9 mouse cellular contexts compared by ENCODE assay signal in the genomic region with DNA sequence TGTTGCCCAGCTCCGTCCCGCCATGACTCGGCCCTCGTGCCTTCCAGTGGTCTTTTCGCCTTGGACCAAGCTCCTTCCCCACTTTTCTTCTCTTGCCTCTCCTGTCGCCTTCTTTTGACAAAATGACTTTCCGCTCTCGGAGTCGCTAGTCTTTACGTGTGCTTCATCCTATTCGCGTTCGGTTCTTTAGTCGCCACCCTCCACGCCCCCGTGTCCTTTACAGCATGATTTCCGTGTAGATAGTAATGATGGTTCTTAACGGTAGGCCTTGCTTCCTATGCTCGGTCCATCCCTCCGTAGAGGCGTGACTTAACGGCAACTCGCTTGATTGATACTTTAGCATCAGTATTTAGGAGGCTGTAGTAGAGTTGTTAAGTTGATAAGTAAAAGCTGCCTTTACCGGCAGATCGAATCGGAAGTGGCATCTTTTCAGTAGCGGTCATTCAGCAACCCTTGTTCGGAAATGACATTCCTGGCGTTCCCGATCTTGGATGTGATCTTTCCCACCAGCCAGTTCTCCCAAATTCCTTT. TPM values are rescaled to one million over a fixed set of nuclear protein-coding genes. Genes with fewer than 3 reads are reported as not detected.
DNase-seq lines count a peak whose midpoint lies in the region; ATAC-seq lines count a peak whose summit lies in the region.
"Had no signal": no experiment of that assay in that cellular context is flagged by ENCODE, and none has a peak within 500 bp of the region (broad histone marks: within the 10 kb centered on the region; RNA-seq: fewer than 3 reads in every experiment).

No protein-coding gene starts in this region.

- peak overlapping the region; percentile 89 for H3K4me3 ChIP-seq in forebrain, embryonic 15.5 days
- H3K4me3 ChIP-seq in limb, embryonic 10.5 days: peak overlapping the region; percentile 86

- no peaks in the 10 kb centered on the region for H3K27me3 ChIP-seq in forebrain, embryonic 15.5 days
- no peaks in the 10 kb centered on the region for H3K27me3 ChIP-seq in limb, embryonic 10.5 days (ENCODE audit: low read depth, poor library complexity, severe bottlenecking)

- WGBS in forebrain, embryonic 15.5 days: under 1% methylated on average over 30 of the region's 30 CpGs
- under 1% methylated on average over 30 of the region's 30 CpGs for WGBS in limb, embryonic 10.5 days

- peak overlapping the region; percentile 91 for H3K9ac ChIP-seq in forebrain, embryonic 15.5 days (replicated peaks)

- no peaks in the 10 kb centered on the region for H3K9me3 ChIP-seq in forebrain, embryonic 15.5 days
- H3K9me3 ChIP-seq in limb, embryonic 10.5 days (replicated peaks): no peaks in the 10 kb centered on the region

- peak; percentile 6 for DNase-seq in adrenal gland, postnatal 25 days
- DNase-seq in adrenal gland, adult (ENCODE audit: inconsistent age in 2 of 2, low spot score in 1 of 2): no peak
- DNase-seq in retina, embryonic 14.5 days (ENCODE audit: low spot score): peak; percentile 22
- DNase-seq in retina, postnatal 1 day: no peak
- DNase-seq in limb, embryonic 10.5 days (ENCODE audit: low spot score): no peak
- DNase-seq in adrenal gland, postnatal 10 days: no peak

- H3K36me3 ChIP-seq in forebrain, embryonic 15.5 days: peaks cover 32% of the 10 kb centered on the region
- H3K36me3 ChIP-seq in limb, embryonic 10.5 days: peaks cover 48% of the 10 kb centered on the region

- H3K4me1 ChIP-seq in forebrain, embryonic 15.5 days: peaks cover 27% of the 10 kb centered on the region
- peaks cover 15% of the 10 kb centered on the region for H3K4me1 ChIP-seq in limb, embryonic 10.5 days

- H3K27ac ChIP-seq in forebrain, embryonic 15.5 days (replicated peaks): peak overlapping the region; percentile 97
- H3K27ac ChIP-seq in limb, embryonic 10.5 days: peak overlapping the region; percentile 95

- peak overlapping the region; percentile 64 for H3K4me2 ChIP-seq in forebrain, embryonic 15.5 days (replicated peaks)

- ATAC-seq in forebrain, embryonic 15.5 days (replicated peaks): 0 out of 2 replicates have a peak, but pooled peaks have one; percentile 3
- ATAC-seq in monocyte, adult 5-6 weeks (replicated peaks; ENCODE audit: insufficient number of reproducible peaks, low FRiP score, low TSS enrichment, poor library complexity, severe bottlenecking): peak; percentile 10; the same call in 1 of the 2 replicates

RNA-seq across cellular contexts. Expression of gene Cct3, which starts 0.5 kb away (rescaled TPM):
- 277 and 284 TPM in 2 replicates for total RNA-seq in adrenal gland, postnatal 25 days (2021)
- 523 and 531 TPM in 2 replicates for polyA plus RNA-seq in forebrain, embryonic 15.5 days (2015; fragmentation: Nextera tagmentation; extraction: Ambion mirVana)
- 834 and 987 TPM in 2 replicates for polyA plus RNA-seq in limb, embryonic 10.5 days (2016; fragmentation: Nextera tagmentation; extraction: Ambion mirVana)
- 95.0 to 123 TPM (median 105 TPM) in 3 replicates for total RNA-seq in monocyte, adult 5-6 weeks (2017)
- total RNA-seq in adrenal gland, postnatal 10 days (2021): 100 to 1,000 TPM; 249 to 260 TPM

RNA-seq across cellular contexts. Expression of gene Tsacc, which starts 0.6 kb away (rescaled TPM):
- total RNA-seq in adrenal gland, postnatal 25 days (2021): 8.9 and 11.3 TPM in 2 replicates
- 9.2 and 9.6 TPM in 2 replicates for polyA plus RNA-seq in forebrain, embryonic 15.5 days (2015; fragmentation: Nextera tagmentation; extraction: Ambion mirVana)
- 14.0 and 15.4 TPM in 2 replicates for polyA plus RNA-seq in limb, embryonic 10.5 days (2016; fragmentation: Nextera tagmentation; extraction: Ambion mirVana)
- 5.1 TPM in 1 of 3 replicates, not detected in the others for total RNA-seq in monocyte, adult 5-6 weeks (2017)
- total RNA-seq in adrenal gland, postnatal 10 days (2021): 1 to 10 TPM; 7.9 to 8.3 TPM

RNA-seq across cellular contexts. Expression of gene Gm38392, which starts 10.4 kb away (rescaled TPM):
- total RNA-seq in adrenal gland, postnatal 25 days (2021): 1.6 and 2.5 TPM in 2 replicates
- 0.23 TPM in 1 of 2 replicates, not detected in the other for polyA plus RNA-seq in forebrain, embryonic 15.5 days (2015; fragmentation: Nextera tagmentation; extraction: Ambion mirVana)
- 0.26 TPM in 1 of 2 replicates, not detected in the other for polyA plus RNA-seq in limb, embryonic 10.5 days (2016; fragmentation: Nextera tagmentation; extraction: Ambion mirVana)
- 0.43 TPM in 1 of 3 replicates, not detected in the others for total RNA-seq in monocyte, adult 5-6 weeks (2017)
- total RNA-seq in adrenal gland, postnatal 10 days (2021): 1 to 10 TPM; 1.1 to 1.3 TPM
- total RNA-seq: neutrophil, adult 5-6 weeks had no signal

RNA-seq across cellular contexts. Expression of gene Glmp, which starts 27.4 kb away (rescaled TPM):
- total RNA-seq in adrenal gland, postnatal 25 days (2021): 183 and 214 TPM in 2 replicates
- polyA plus RNA-seq in forebrain, embryonic 15.5 days (2015; fragmentation: Nextera tagmentation; extraction: Ambion mirVana): 103 and 105 TPM in 2 replicates
- polyA plus RNA-seq in limb, embryonic 10.5 days (2016; fragmentation: Nextera tagmentation; extraction: Ambion mirVana): 138 and 142 TPM in 2 replicates
- 12.1 to 34.5 TPM (median 17.5 TPM) in 3 replicates for total RNA-seq in monocyte, adult 5-6 weeks (2017)
- total RNA-seq in adrenal gland, postnatal 10 days (2021): 100 to 1,000 TPM; 144 to 149 TPM

RNA-seq across cellular contexts. Expression of gene Tmem79, which starts 38.6 kb away (rescaled TPM):
- 6.6 and 7.8 TPM in 2 replicates for total RNA-seq in adrenal gland, postnatal 25 days (2021)
- polyA plus RNA-seq in forebrain, embryonic 15.5 days (2015; fragmentation: Nextera tagmentation; extraction: Ambion mirVana): 1.7 and 2.0 TPM in 2 replicates
- 2.9 and 3.3 TPM in 2 replicates for polyA plus RNA-seq in limb, embryonic 10.5 days (2016; fragmentation: Nextera tagmentation; extraction: Ambion mirVana)
- 0.49 to 1.8 TPM in 2 of 3 replicates, not detected in the other for total RNA-seq in monocyte, adult 5-6 weeks (2017)
- 10 to 100 TPM; 15.1 to 17.7 TPM for total RNA-seq in adrenal gland, postnatal 10 days (2021)
- total RNA-seq: neutrophil, adult 5-6 weeks had no signal

Comparison
In these comparisons a context has a peak if more than half of its experiments do, and no peak if none do; other contexts are left out.
1. DNase-seq: peak in adrenal gland, postnatal 25 days (single experiment) and retina, embryonic 14.5 days (single experiment); none in adrenal gland, adult (0 of 2), retina, postnatal 1 day (single experiment), limb, embryonic 10.5 days (single experiment) and adrenal gland, postnatal 10 days (single experiment).